Mouse (Mus musculus): ENCODE data around the gene Idua.

DNA sequence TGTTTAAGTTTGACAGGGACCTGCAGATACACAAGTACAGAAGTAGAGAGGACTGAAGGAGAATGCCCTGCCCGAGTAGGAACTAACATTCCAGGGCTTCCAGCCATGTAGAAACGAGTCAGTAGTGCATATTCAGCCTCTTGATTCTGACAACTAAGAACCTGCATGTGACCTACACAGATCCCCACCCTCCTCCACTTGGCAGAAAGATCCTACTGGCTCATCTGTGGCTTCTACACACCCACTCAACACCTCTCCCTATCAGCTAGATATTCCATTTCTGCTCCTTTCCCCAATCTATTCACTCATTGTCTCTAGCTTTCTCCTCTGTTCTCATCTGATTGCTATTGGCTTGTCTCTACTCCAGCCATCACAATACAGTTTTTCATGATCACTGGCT, 38.3 kb upstream of the Idua start:
- TF ChIP-seq CTCF (IDR thresholded peaks at IDR 0.05; ENCODE audit: low read depth, low read length) (no peak), POLR2A (IDR thresholded peaks at IDR 0.05; ENCODE audit: extremely low read depth, insufficient read depth, low read length) (no peak)
